Mouse (Mus musculus) brain, adult 2 months (tissue): ENCODE results near the gene Tnfrsf8.

ENCODE experiments used
- DNase-seq: peaks from one replicate; pipeline ENCODE4 v3.0.0; 2011; ENCODE audit warnings: low read depth, low spot score

The Tnfrsf8 gene

DNA sequence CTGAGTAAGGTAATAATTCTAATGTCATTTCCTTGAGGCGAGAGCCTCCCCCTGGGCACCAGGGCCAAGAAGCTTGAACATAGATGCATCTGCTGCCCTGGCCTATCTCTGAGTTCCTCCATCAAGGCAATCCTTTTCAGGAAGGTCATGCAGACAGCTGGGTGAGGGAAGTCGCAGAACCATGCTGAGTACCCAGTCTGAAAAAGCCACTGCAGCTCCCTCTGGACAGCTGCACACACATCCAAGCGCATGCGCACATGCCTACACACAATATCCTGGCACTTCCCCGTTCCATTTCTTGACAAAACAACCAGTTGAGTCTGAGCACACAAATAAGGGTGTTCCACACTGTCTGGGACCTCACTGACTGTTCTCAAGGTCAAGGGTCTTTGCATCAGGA lies 83.2 kb downstream of the Tnfrsf8 start:
- no peak for DNase-seq

DNA sequence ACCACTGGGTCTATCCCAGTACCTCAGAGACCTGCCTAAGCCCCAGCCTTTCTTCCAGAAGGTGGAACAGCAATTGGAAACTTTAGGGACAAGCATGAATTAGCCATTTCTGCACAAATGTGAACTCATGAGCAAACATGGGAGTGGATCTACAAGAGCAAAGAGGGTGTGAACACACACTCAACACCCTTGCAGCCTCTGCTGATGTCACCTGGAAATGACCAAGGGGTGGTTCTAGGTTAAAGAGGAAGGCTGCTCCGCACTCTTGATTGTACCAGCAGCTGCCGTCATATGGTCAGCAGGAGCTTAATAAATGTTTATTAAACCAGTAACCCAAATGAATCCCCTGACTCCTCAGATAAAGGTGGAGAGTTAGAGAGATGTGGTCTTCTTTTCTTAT lies 84.3 kb downstream of the Tnfrsf8 start:
- DNase-seq: no peak

DNA sequence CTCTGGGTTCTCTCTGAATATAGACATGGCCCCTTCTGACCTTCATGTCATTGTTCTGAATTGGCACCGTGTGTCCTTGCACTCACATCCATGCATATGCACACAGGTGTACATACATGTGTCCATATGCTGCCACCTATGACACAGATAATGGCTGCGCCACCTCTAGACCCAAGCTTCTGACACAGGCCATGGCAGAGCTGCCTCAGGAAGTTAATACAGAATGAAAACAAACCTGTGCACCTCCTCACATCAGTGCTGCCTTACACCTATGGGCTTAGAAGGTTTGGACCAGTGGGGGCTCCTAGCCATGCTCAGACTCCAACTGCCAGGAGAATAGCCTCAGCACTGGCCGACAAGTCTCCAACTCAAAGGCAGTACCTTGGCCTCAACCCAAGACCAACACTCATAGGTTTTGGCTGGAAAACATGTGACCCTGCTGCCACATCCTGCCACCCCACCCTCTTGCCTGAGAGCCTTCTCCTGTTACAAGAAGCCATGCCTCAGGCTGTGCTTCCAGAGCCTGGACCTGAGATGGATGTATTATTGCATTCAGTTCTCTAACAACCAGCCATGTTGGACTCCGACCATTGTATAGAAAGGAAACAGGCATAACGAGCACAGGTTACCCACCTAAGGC lies 85.3 kb downstream of the Tnfrsf8 start:
- DNase-seq: no peak

DNA sequence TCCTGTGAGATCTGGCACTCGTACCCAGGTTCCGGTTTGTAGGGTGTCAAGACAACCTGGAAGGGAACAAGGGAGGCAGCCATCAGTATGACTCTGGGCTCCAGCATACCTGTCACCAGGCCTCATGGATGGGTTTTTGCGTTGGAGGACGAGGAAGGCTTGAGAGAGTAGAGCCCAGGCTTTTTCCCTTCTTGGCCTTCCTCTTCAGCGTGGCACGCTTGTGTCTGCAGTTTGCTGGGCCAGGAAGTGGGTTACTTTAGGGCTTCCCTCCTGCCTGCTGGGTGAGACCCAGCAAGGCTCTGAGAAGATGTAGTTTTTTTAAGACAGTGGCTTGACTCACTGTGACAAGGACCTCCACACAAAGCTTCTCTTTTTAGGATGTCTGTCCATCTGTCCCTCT lies 85.9 kb downstream of the Tnfrsf8 start:
- no peak for DNase-seq

DNA sequence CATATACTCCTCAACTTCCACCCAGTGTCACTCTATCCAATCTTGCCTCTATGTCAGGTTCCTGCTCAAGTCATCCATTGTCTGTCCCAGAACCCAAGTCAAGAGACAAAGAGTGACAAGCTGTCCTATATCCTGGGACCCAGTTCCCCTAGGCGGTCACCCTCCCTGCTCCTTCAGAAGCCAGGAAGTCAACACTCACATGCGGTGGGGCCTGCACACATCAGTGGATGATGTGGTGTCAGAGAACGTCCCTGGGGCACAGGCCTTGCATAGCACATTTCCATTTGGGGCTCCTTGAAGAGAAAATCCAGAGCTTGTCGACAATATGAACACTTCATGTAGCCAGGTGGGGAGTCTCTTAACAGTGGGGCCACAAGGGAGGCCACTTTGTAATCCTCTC lies 90.4 kb downstream of the Tnfrsf8 start:
- DNase-seq: no peak

DNA sequence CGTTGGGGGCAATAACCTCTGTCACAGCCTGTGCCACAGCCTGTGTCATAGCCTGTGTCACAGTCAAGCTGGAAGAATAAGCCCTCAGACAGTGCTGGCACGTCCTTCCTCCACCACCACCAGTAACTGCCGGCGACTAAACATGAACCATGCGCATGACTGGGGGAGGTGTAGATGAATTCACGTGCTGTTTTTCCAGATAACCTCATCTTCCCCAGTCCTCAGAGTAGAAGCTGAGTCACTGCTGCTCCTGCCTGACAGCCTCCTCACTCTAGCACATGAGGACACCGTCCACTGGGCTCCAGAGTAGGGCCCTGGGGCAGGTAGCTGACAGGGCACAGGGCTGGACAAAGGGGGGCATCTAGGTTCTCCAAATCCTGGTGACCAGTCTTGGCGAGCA lies 92.9 kb downstream of the Tnfrsf8 start:
- DNase-seq: no peak

DNA sequence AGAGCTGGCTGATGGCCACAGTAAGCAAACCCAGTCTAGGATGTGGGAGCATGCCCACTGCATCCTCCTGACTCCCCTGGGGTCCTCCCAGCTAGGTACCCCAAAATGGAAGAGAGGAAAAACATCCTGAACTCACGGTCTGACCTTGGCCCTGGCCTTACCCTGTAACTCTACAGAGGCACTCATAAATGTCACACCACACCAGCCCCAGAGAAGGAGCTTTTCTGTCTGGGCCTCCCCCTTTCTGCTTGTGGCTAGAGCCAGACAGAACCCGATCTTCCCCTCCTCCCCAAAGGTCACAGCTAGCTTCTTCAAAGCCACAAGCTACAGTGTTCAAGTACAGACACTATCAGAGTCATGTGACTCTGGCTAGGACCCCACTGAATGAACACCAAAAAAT lies 93.6 kb downstream of the Tnfrsf8 start:
- no peak for DNase-seq

DNA sequence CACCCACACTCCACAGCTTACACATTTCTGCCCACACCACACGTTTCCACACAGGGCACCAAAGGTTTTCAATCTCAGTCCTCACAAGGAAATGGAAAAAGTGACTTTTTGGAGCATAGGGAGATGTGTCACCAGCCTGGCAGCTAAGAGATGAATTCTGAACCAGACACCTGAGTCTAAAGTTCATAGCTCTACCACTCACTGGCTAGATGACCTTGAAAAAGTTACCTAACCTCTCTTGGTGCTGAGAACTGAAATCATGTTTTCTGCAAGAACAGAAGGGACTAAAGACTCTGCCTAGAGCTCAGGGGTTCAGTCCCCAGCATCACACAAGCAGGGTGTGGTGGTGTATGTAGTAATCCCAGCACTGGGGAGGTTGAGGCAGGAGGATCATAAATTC lies 95.0 kb downstream of the Tnfrsf8 start:
- DNase-seq: no peak

DNA sequence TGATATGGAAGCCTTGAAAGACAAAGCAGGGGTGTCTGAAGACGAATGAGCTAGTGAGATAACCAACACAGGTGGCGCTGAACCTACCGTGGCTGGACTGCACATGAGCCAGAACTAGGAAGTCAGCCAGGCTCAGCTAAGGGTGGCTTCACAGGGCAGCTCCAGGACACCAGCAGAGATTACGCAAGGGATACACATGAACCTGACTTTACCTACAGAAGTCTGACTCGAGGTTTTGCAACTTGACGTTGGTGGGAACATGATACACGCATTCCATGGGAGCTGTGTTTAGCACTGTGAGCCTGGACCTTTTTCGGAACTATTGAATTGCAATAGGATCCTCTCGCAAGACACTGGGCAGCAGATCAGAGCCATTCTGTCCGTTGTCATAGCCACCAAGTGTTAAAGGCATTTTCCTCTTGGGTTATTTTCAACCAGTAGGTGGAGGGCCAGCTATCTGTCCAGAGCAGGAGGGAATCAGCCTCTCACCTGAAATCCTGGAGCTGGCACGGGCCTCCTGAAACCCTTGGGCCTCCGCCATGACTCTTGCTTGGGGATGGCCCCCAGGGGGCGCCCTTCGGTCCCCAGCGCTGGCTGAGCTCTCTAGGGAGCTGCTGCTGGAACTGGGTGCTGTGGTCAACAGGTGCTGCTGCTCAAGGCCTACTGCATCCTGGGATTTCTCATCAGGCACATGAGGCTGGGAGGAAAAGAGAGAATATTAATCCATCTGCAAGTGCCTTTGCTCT lies 95.6 kb downstream of the Tnfrsf8 start:
- no peak for DNase-seq

DNA sequence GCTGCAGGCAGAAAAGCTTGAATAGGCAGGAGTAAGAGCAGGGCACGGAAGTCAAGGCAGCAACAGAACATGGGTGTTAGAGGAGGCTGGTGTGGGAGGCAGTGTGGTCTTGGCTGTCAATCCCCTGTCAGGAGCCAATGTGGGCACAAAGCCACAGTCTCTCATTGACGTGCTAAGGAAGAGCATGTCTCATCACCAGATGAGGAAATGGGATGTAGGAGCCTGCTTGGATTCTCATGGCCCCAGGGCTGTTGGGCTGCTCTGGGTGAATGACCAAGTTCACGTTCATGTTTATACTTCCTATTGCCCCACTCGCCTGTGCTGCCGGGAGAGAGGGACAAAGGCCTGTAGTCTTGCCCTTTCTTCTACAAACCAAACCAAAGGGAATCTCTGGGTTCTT lies 97.1 kb downstream of the Tnfrsf8 start:
- no peak for DNase-seq
